Mouse (Mus musculus) heart, adult 8-10 months (tissue): ENCODE results near the gene Ngf. TPM values are rescaled to one million over a fixed set of nuclear protein-coding genes. Genes with fewer than 3 reads are reported as not detected.

Experiments used
- DNase-seq: peaks from one replicate; pipeline ENCODE4 v3.0.0; 2022; ENCODE audit warnings: low spot score
- total RNA-seq, 4 experiments: library from RNA; stranded (reverse); gene quantifications; 2 replicates each; pipeline ENCODE4 v1.2.4; 2022

Ngf gene
- total RNA-seq, result 1 to 10 TPM; 4.2 to 7.9 (median 6.4) TPM

DNA sequence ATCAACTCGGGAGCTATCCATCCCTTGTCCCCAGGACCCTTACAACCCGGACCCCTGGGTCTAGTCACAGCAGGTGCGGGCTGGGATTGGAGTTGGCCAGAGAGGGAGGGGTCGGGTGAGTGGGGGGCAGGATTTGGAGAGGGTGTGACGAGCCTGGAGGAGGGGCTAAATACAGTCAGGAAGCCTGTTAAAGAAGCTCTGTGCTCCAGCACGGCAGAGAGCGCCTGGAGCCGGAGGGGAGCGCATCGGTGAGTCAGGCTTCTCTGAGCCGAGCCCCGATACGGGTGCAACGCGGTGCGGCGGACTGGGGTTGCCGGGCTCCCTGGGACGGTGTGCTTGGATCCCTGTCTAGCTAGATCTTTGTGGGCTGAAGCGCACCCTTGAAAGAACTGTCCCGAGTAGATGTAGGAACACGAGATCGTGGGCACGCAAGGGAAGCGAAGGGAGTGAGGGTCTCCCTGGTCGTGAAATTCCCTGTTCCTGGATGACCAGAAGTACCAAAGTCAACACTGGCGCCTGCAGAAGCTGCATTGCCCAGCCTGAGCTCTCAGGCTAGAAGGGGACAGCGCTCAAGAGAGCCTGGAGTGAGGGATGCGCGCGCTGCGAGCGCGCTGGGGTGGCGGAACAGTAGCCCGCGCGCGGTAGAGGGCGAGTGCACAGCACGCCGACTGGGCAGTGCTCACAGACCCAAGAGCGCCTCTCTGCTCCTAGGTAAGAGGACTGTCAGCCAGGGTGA lies at the start of gene Ngf:
TSS of gene Ngf (plus strand) at position 207 of the 736 bp plus-strand sequence.
- peak; percentile 61 for DNase-seq

DNA sequence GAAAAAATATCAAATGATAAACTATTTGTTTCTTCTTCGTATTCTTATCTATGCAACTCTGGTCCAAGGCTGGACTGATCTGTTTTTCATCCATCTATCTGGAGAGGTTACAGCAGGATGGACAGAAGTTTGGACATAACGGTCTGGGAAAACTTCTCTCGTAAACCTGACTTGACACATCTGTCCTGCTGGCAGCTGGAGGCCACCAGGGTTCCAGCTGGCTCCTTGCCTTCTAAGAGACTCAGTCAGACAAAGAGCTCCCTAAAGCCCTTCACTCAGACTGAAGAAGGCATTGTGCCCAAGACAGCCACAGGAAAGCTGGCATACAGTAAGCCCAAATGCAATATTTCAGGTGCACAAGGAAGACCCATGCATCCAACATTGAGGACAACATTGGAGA lies 24.2 kb upstream of the Ngf start:
- DNase-seq, result peak; percentile 85

DNA sequence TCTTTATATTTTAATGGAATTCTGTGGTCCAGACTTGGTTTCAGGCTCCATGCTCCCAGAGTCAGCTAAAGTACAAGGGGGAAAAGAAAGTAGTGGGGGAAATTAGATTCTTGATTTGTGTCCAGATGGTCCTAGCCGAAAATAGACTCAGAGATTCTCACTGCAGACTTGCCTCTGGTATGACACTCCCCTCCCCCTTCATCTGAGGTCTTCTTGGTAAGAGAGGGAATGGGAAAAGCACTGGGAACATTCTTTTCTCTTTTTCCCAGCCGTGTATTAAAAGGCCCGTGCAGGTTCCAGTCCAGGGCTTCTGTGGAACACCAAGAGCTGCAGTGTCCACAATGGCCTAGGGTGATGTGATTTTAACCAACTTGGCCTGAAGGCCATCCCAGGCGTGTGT lies 23.0 kb upstream of the Ngf start:
- DNase-seq, result peak; percentile 54

DNA sequence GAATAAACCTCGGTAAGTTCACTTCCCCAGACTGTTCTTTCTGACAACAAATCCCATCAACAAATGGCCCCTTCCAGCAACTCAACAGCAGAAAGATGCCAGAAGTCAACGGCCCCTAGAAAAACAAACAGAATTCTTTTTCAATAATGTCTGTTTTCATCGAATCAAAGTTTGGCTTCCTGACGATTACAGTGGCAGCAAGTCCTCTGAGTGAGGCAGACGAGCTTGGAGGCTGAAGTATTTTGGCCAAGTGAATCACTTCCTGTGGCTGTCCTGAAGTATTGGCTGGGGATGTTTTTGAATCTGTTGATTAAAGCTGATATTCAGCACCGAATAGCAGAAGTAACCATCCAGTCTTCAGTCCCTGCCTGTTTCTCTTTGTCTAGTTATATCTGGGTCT lies 15.2 kb upstream of the Ngf start:
- no peak for DNase-seq

DNA sequence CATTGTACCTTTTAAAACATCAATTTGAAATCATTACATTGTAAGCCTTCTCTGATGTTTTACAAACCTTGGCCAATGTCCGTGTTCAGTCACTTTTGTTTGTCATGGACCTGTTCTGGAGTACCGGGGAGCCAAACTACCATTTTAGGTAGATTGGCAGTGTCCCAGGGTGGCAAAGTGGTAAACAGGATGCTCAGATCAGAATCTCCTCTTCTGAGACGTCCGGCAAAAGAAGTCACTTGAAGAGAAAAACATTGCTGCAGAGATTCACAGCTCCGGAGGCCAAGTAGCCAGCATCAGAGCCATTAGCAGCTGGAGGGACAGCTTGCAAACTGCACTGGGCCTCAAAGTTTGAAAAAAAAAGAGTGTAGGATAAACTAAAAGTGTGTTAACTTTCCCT lies 9.2 kb upstream of the Ngf start:
- no peak for DNase-seq

DNA sequence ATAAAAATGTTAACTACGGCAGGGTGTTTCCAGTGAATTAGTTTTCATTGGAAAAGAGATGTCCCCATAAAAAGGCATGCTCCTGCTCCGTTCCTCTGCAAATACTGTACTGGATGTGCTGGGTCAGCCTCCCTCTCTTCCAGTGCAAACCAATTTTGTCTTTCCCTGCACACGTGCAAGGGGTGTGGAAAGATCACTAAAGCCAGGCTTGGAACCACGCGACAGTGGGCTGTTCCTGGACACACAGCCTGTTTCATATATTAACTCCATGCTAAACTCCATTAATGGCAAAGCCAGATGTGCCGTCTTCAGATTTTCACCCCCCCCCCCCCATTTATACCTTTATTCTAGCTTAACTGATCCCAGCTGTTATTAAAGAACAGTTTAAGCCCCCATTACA lies 8.7 kb upstream of the Ngf start:
- DNase-seq, result no peak

DNA sequence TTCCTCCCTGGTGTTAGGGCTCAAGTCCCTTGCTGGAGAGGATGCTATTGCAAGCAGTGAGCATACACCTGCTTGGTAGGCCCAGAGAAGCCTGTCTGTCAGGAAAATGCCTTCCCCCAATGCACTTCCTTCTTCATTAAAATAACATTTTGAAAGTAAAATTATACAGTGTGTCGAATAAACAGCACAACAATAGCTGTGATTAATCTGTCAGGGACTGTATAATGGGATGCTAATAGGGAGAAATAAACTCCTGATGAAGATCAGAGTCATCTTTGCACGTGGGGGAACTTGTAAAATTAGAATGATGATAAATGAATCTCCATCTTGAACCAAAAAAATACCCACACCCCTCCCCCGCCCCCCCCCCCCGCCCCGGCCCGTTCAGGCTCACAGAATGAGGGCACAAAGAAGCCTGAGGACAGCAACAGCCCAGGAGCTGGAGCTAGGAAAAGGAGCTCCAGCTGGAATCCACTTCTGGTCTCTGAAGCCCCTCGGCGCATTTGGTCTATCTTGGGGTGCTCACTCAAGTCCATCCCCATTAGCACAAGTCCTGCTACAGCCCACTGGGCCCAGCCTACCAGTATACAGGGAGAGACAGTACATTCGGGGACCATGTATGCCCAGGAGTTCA lies 6.9 kb upstream of the Ngf start:
- no peak for DNase-seq

DNA sequence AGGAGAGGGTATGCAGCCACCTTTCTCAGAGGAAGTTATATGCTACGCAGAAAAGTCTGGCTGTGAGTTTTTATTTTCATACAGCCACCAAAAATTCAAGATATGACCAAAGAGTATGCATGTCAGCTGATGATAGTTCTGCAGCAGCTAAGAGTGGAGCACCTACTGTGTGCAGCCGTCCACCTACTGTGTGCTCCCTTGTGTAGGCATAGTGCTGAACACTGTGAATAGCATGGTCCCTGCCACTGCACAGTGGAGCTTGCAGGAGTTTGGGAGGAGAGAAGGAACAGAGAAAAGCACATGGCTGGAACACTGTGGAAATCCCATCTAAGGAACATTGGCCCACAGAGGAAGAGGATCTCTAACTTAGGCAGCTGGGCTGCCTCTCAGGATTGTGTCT lies 6.4 kb upstream of the Ngf start:
- no peak for DNase-seq

DNA sequence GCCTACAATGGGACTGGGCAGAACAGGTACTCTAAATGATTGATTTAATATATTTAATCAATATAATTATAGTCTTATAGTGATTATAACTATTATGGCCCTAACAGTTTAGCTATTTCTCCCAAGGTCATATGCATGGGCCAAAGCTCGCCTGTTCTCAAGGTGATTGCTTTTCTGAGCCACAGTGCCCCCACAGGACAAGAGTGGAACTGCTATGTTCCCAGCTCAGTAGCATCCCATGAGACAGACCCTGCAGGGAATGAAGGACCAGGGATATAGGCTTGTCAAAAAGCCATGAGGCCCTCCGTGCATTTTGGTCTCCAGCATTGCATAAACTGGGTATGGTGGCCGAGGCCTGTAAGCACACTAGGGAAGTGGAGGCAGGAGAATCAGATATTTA lies 3.1 kb upstream of the Ngf start:
- DNase-seq, result peak; percentile 74

DNA sequence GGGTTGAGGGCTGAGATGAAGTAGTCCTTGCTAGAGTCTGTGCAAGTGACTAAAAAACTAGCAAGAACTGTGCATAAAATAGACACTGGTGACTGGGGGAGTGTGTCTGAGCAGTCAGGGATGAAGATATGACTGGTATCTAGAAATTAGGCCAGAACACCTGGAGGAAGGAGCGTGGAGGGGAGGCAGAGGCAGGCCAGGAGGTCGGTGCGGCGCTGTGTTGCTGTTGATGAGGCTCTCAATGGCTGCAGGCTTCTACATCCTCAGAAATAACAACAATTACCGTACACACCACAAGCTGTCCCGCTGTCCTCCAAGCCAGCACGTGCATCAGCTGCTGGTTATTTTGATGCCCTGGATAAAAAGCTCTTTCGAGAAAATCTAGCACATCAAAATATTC lies 2.6 kb upstream of the Ngf start:
- DNase-seq, result no peak

DNA sequence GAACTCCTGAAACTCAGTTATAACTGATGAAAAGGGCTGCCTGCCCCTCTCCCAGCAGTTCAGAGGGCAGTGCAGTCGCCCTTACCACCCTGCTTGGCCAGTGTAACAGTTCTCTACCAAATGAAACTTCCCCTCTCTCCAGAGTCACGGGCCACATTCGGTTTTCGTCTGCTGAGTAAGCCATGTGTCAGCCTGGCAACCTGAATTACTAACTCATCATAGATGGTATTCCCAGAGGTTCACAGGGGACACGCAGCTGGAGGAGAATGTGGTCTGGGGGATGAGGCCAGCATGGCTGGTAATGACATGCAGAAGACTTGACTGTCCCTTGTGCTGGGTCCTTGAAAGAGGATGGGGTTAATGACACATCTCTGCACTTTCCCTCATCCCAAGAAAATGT lies 1.5 kb downstream of the Ngf start:
- DNase-seq, result no peak

DNA sequence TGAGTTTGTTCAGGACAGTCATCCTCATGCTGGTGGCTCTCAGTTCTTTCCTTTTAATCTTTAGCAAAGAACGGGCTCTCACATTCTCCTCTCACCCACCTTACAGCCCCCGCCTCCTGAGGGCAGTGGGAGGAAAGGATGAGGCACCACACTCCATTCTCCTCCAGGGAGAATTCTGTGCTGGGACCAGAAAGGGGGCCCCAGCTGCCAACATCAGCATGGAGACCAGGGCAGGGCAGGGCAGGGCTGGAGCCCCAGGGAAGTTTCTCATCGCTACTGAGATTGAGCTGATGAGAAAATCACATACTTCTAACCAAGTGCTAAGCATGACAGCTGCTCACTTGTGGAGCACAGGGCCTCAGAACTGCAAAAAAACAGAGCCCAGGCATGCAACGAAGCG lies 2.1 kb downstream of the Ngf start:
- DNase-seq, result no peak

DNA sequence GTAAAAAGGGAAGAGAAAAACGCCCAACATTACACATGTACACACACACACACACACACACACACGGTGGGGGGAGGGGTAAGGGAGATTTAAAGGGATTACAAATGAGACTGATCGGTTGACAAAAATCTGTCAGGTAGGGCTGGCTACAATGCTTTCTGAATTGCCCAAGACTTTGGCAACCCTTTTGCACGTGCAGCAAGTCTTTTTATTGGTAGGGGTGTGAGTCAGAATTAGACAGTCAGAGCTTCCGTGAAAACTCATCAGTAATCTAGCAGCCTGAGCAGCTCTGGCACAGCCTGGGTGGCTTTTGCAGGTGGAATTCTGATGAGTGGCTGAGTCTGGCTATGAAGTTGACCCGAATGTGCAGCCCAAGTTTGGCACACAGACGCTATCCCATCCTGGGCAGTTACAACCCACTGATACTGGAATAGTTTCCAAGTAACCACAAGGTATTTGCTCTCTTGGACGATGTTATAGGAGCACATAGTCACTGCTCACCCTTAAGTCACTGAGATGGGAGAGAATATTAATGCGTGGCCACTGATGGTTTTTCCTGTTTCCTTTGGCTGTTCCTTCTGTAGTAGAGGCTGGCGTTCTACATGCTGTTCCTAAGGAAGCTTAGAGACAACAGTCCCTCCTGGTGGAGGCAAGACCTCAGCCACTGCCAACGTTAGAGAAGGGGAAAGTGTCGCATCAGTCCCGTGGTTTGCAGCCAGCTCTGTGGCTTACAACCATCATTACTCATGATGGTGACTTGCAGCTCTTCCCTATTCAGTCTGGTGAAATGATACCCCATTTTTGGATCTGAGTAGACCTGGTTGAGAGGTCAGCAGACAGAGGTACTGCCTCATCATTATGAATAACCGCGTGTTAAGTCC lies 4.8 kb downstream of the Ngf start:
- no peak for DNase-seq

DNA sequence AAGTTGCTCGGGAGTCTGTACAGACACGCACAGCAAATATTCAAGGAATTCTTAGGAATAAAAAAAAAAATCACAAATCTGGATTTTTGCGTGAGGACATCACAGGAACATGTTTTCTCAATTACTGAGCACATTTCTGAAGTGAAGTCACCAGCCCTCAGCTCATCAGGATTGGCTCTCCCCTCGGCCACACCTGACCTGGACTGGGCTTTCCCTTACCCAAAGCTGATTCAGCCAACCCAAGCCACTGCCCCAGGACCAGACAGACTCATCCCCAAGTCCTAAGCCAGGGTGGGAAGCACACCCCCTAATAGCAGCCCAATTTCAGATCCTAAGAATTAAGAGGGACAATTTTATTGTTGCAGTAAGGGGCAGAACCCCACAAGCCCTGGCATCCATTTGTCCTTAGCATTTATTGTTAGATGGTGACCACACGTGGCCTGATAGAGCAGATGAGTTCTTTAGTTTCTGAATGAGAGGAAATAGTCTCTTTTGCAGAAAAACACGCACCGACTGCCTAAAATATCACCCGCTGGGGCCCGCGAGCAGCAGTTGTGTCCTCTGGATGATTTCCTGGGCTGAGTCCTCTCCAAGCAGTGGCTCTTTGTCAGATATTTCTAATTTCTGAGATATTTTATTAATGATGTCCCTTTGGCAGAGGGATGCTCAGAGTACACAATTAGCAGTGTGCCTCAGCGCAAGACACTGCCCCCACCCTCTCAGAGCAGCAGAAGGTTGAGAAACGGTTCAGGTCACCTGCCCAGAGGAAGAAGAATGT lies 8.4 kb downstream of the Ngf start:
- no peak for DNase-seq

DNA sequence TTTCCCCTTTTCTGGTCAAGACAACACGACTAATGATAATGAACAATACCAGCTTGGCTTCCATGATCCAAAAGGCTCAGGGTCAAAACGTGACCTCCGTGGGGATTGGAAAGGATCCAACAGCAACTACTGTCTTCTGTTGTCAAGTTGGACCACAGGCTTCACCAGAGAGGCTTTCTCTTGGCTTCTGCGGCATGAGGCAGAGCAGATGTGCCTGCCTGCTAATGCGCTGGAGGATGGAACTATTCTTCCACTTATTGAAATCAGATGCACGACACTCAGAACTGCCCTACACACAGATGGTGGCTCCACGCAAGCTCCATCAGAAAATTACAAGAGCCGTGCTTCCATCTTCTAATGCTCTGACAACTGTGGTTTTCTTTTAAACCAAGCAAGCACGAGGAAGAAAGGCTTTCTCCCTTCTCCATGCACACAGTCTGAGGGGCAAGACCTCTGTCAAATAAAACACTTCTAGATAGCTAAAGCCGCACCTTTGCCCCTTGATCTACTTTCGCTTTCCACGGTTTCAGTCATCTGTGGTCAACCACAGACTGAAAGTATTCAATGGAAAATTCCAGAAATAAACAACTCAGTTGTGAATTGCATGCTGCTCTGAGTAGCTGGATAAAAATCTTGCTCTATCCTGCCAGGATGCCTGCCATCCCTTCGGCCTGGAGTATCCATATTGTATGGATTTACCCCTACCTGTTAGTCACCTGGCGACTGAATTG lies 20.8 kb downstream of the Ngf start:
- DNase-seq, result no peak

DNA sequence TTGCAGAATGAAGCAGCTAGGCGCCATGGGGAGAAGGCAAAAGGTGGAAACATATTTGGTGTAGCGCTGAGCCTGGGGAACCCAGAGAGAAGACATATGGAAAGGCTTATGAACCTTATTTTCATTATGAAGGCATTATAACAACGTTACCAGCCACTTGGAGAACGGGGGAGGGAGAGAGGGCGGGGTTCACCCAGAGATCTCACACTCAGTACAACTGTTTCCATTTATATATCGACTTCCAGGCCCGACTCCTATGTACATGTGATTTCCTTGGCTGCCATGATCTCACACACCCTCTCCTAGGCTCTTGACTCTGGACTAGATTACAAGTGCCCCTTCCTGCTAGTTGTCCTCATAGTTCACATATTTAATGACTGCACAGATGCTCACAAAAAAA lies 28.4 kb downstream of the Ngf start:
- no peak for DNase-seq

DNA sequence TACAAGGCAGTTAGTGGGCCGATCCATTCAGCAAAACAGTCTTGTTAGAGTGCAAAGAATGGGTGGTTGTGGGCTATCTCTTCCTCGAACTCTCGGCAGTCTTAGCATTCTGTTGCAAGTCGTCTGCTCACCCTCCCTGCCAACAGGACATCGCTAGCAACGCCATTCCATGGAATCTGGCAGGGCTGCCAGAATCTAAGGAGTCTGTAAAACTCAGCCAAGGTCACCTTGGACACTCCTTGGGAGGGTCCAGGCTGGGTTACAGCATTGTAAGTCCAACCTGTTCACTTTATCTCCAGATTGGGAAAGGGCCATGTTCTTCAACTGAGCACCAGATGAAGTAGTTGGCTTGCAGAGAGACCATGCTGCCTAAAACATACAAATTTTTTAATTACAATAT lies 29.2 kb downstream of the Ngf start:
- no peak for DNase-seq

DNA sequence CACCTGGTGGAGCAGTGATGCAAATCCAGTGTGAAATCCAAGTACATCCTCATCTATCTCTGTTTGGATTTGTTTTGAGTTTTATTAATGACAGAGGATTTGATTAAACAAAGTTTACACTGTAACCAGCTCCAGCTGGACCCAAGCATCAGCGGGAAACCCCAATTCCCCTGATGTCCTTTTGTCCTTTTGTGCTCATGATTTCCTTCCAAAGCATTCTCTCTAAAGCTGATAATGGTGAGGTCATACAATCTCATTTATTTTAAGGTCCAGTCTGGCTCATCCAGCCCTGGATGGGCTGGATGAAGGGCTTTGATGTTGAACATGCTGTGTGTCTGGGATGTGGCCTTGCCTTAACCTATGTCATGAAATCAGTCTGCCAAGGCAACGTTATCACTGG lies 30.3 kb downstream of the Ngf start:
- DNase-seq, result peak; percentile 36

DNA sequence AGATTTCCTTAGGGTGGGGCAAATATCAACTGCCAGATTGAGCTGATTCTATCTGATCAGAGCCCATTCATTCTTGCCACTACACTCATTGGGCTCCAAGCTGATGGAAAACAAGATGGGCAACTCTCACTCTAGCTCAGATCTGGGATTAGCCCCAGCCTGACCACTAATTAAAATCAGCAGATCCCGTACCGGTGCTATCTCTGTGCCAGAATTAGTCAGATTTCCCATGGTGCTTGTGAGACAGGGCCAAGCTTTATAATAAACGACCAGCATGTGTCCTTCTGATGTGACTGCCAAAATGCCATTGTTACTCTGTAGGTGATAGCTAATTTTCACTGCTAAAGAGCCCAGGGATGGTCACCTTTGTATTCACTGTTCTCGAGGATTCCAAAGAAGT lies 31.5 kb downstream of the Ngf start:
- DNase-seq, result no peak

DNA sequence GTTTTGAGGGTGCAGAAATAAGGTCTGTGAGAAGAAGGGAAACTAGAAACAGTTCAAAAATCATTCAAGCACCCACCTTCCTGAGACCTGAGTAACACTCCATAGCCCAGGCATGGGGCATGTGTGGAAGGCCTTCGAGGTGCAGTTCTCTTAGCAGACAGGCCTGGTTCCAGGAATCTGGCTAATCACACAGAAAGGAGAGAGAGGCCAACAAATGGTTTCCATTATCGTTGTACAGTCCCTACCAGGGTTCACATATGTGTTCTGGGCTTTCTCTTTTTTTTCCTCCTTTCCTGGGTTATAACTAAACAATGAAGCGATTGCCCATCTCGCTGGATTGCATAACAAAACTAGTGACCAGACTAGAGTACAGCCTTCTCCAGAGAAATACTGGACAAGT lies 35.4 kb downstream of the Ngf start:
- DNase-seq, result no peak

DNA sequence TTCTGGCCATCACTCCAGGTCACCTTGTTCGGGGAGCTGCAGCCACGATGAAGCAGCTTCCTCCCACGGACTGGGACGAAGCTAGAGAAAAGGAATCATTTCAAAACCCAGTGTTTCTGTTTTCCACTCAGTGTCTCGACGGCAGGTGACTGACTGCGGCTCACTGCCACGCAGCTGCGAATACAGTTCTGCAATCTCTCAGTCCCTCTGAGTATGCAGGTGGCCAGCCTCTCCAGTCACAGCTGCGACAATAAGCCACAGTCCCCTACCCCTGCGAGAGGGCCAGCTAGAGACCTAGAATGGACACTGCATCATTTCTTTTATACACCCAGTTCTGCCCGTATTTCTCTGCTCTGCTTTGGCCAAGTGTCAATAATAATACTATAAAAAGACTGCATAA lies 36.3 kb downstream of the Ngf start:
- no peak for DNase-seq
